Mouse (Mus musculus): ENCODE results near the gene Bcl2l13. TPM values are rescaled to one million over a fixed set of nuclear protein-coding genes. Genes with fewer than 3 reads are reported as not detected.
A peak's percentile ranks its signal among the peaks of the same experiment; 100 is the strongest.

Bcl2l13 gene
- total and polyA plus RNA-seq, 3 experiments: 24.6 to 46.6 (median 25.5) TPM

GRCm38 (mm10) chr6:120790717-120791116, 45.3 kb upstream of the Bcl2l13 start:
- H3K79me2 ChIP-seq (replicated peaks; ENCODE audit: control insufficient read depth, extremely low read depth, insufficient read depth, poor library complexity, severe bottlenecking): no peaks in the 10 kb centered on the region
- H3K27me3 ChIP-seq (replicated peaks): no peaks in the 10 kb centered on the region
- no peak overlapping the region for H3K27ac ChIP-seq (ENCODE audit: insufficient read depth, low read depth)
- dilution Hi-C loops (cut with MboI; ENCODE audit: extremely low pct_ligation_motif_present, extremely low pct_unique_long_range_greater_than_20kb, low sequenced_read_pairs): no loop called here
- peak; percentile 85 for DNase-seq (ENCODE audit: extremely low read depth)
- in situ Hi-C loops (cut with MboI; ENCODE audit: low pct_ligation_motif_present, low pct_unique_long_range_greater_than_20kb, low sequenced_read_pairs): no loop called here
- no peak overlapping the region for H3K9ac ChIP-seq (ENCODE audit: insufficient read depth, low read depth)
- H3K9me3 ChIP-seq (replicated peaks; ENCODE audit: low read length): no peaks in the 10 kb centered on the region
- no peak overlapping the region for H3K4me3 ChIP-seq (replicated peaks in 1 of 3; ENCODE audit: low read depth in 2 of 3, low read length in 2 of 3, poor library complexity in 1 of 3)
- TF ChIP-seq ZC3H11A (IDR thresholded peaks at IDR 0.05; ENCODE audit: low read depth, low read length) (no peak), CHD1 (IDR thresholded peaks at IDR 0.05; ENCODE audit: low read depth, low read length) (no peak), MEF2A (IDR thresholded peaks at IDR 0.05; ENCODE audit: borderline replicate concordance, low read depth, low read length) (peak; percentile 43; the same call in 1 of the 2 replicates), EP300 (IDR thresholded peaks at IDR 0.05; ENCODE audit: low read length) (peak; percentile 77), ZKSCAN1 (IDR thresholded peaks at IDR 0.05; ENCODE audit: borderline replicate concordance, low read depth, low read length) (no peak), RAD21 (IDR thresholded peaks at IDR 0.05; ENCODE audit: low read depth, low read length) (no peak), SIN3A (IDR thresholded peaks at IDR 0.05; ENCODE audit: low read length) (no peak), CTCF (conservative IDR thresholded peaks at IDR 0.05 in 1 of 2, IDR thresholded peaks at IDR 0.05 in 1 of 2; ENCODE audit: low read depth in 2 of 2, low read length in 2 of 2) (no peak), ELF1 (IDR thresholded peaks at IDR 0.05; ENCODE audit: low read depth, low read length) (no peak), ZNF384 (IDR thresholded peaks at IDR 0.05; ENCODE audit: low read depth, low read length) (no peak), JUN (IDR thresholded peaks at IDR 0.05; ENCODE audit: insufficient read depth, low read depth, low read length) (no peak), MAZ (IDR thresholded peaks at IDR 0.05; ENCODE audit: low read depth, low read length) (0 out of 2 replicates have a peak, but pooled peaks have one; percentile 26), IRF4 (IDR thresholded peaks at IDR 0.05; ENCODE audit: low read depth, low read length) (0 out of 2 replicates have a peak, but pooled peaks have one; percentile 8), NRF1 (IDR thresholded peaks at IDR 0.05; ENCODE audit: low read depth, low read length) (no peak), CHD2 (IDR thresholded peaks at IDR 0.05; ENCODE audit: low read length) (peak; percentile 67), USF2 (conservative IDR thresholded peaks at IDR 0.05; ENCODE audit: low read depth, low read length) (no peak)
- peaks cover 9 to 36% of the 10 kb centered on the region in 2 experiments; a peak in 3 of 4 replicates for H3K4me1 ChIP-seq (ENCODE audit: control insufficient read depth in 1 of 2, insufficient read depth in 2 of 2)
- H3K36me3 ChIP-seq (replicated peaks in 1 of 2; ENCODE audit: control insufficient read depth in 1 of 2, insufficient read depth in 1 of 2, low read length in 1 of 2): peaks cover 51 to 69% of the 10 kb centered on the region in 2 experiments
- no peak overlapping the region for H3K4me2 ChIP-seq (ENCODE audit: insufficient read depth, low read depth, poor library complexity, severe bottlenecking)

DNA sequence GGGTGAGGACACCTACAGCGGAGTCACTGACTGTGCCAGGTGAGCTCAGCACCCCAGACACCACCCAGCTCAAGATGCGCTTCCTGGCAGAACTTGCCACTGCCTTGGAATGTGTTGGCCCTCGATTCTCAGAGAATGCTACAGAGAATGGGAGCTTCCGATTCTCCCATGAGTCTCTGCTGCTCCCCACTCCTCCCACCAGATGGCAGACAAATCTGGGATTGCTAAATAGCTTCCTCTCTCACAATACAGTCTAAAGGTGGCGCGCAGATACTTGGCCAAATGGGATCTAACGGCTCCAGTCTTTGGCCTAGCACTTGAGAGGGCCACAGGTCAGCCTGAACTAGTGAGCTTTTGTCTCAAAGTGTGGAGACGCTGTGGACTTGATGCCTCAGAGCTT, 43.1 kb upstream of the Bcl2l13 start:
- no peak for DNase-seq (ENCODE audit: extremely low read depth)
- no peaks in the 10 kb centered on the region for H3K79me2 ChIP-seq (replicated peaks; ENCODE audit: control insufficient read depth, extremely low read depth, insufficient read depth, poor library complexity, severe bottlenecking)
- dilution Hi-C loops (cut with MboI; ENCODE audit: extremely low pct_ligation_motif_present, extremely low pct_unique_long_range_greater_than_20kb, low sequenced_read_pairs) (no loop called here), in situ Hi-C loops (cut with MboI; ENCODE audit: low pct_ligation_motif_present, low pct_unique_long_range_greater_than_20kb, low sequenced_read_pairs) (no loop called here)
- H3K27me3 ChIP-seq (replicated peaks): no peaks in the 10 kb centered on the region
- H3K36me3 ChIP-seq (replicated peaks in 1 of 2; ENCODE audit: control insufficient read depth in 1 of 2, insufficient read depth in 1 of 2, low read length in 1 of 2): peaks cover 72 to 80% of the 10 kb centered on the region in 2 experiments
- no peak overlapping the region for H3K27ac ChIP-seq (ENCODE audit: insufficient read depth, low read depth)
- no peak overlapping the region for H3K9ac ChIP-seq (ENCODE audit: insufficient read depth, low read depth)
- TF ChIP-seq CTCF (conservative IDR thresholded peaks at IDR 0.05 in 1 of 2, IDR thresholded peaks at IDR 0.05 in 1 of 2; ENCODE audit: low read depth in 2 of 2, low read length in 2 of 2) (peak in 1 of 2 experiments; percentile 24; a peak in 2 of 4 replicates), SIN3A (IDR thresholded peaks at IDR 0.05; ENCODE audit: low read length) (no peak)
- H3K9me3 ChIP-seq (replicated peaks; ENCODE audit: low read length): no peaks in the 10 kb centered on the region
- no peak overlapping the region for H3K4me3 ChIP-seq (replicated peaks in 1 of 3; ENCODE audit: low read depth in 2 of 3, low read length in 2 of 3, poor library complexity in 1 of 3)
- H3K4me2 ChIP-seq (ENCODE audit: insufficient read depth, low read depth, poor library complexity, severe bottlenecking): no peak overlapping the region
- peaks cover 10 to 40% of the 10 kb centered on the region in 2 experiments for H3K4me1 ChIP-seq (ENCODE audit: control insufficient read depth in 1 of 2, insufficient read depth in 2 of 2)
